Mouse (Mus musculus) liver, embryonic 14.5 days (tissue): ENCODE measurements at regions not wholly inside any gene's neighbourhood (a gene's known extent, or its start where the extent isn't known, plus 50 kb on each side); places are given as distances from the start of the nearest gene placed in this dataset.

Source experiments
- ATAC-seq: fragments of 200-750 bp; cut with Nextera tagmentation; 2 replicates; pipeline ENCODE4 v1.8.0; 2017; ENCODE audit warnings: moderate number of reproducible peaks, mild to moderate bottlenecking, moderate library complexity; ENCODE audit not compliant: insufficient read depth
- DNase-seq, 3 experiments: peaks; one replicate each; pipeline ENCODE4 v3.0.0-alpha.2; 2012 to 2013; ENCODE audit warnings: low read depth in 3 of 3, low spot score in 3 of 3
- H3K27ac ChIP-seq: fragments of 300-500 bp; sonication (generic); 2 replicates; pipeline ENCODE4 v1.5.1; 2014; ENCODE audit warnings: moderate library complexity, mild to moderate bottlenecking, control low read depth, inconsistent platforms
- H3K27me3 ChIP-seq: fragments of 300-500 bp; sonication (generic); 2 replicates; pipeline ENCODE4 v1.6.1; 2014; ENCODE audit warnings: mild to moderate bottlenecking, low read length, moderate library complexity; ENCODE audit not compliant: control insufficient read depth, insufficient read depth
- H3K36me3 ChIP-seq: fragments of 300-500 bp; sonication (generic); replicated peaks from 2 replicates; pipeline ENCODE4 v1.6.1; 2014; ENCODE audit warnings: low read depth; ENCODE audit not compliant: control insufficient read depth, insufficient read depth
- H3K4me1 ChIP-seq, 2 experiments: fragments of 200-500 bp in 1 of 2; fragments of 300-500 bp in 1 of 2; sonication (generic) in 1 of 2; replicated peaks; 2 replicates each; pipeline ENCODE4 v1.6.1; 2012 to 2014; ENCODE audit warnings: antibody characterized with exemption in 1 of 2, inconsistent platforms in 1 of 2, low read length in 1 of 2; ENCODE audit not compliant: control insufficient read depth in 2 of 2, insufficient read depth in 2 of 2
- H3K4me2 ChIP-seq: fragments of 300-500 bp; sonication (generic); 2 replicates; pipeline ENCODE4 v1.6.1; 2014; ENCODE audit warnings: low read depth, mild to moderate bottlenecking, control low read depth, moderate library complexity
- H3K4me3 ChIP-seq, 2 experiments: fragments of 200-500 bp in 1 of 2; fragments of 300-500 bp in 1 of 2; sonication (generic) in 1 of 2; 2 replicates each; pipeline ENCODE4 v1.5.1; 2012 to 2014; ENCODE audit warnings: low read depth in 2 of 2, low read length in 2 of 2, mild to moderate bottlenecking in 2 of 2, control low read depth in 1 of 2, inconsistent platforms in 1 of 2, moderate library complexity in 1 of 2; ENCODE audit not compliant: insufficient read depth in 1 of 2
- H3K9ac ChIP-seq: fragments of 300-500 bp; sonication (generic); replicated peaks from 2 replicates; pipeline ENCODE4 v1.6.1; 2014; ENCODE audit warnings: mild to moderate bottlenecking, control low read depth, moderate library complexity
- H3K9me3 ChIP-seq: fragments of 300-500 bp; sonication (generic); 2 replicates; pipeline ENCODE4 v1.6.1; 2016; ENCODE audit warnings: low read length, mixed read lengths; ENCODE audit not compliant: control insufficient read depth
- CTCF ChIP-seq: IDR thresholded peaks from 2 replicates; pipeline ENCODE4 v1.5.1; 2016; ENCODE audit warnings: antibody characterized with exemption, low read depth, control low read depth
- EP300 ChIP-seq: IDR thresholded peaks from 2 replicates; pipeline ENCODE4 v1.6.1; 2016; ENCODE audit warnings: antibody characterized with exemption, low read depth
- WGBS: fragments of 180-500 bp; shearing (Covaris S2); extraction: QIAGEN DNeasy Blood & Tissue Kit; methylation state at CpG from one replicate; pipeline ENCODE4 v1.1.7; 2014; ENCODE audit not compliant: insufficient replicate concordance; 5-methylcytosine and 5-hydroxymethylcytosine counted together

GRCm38 (mm10) chr4:114336747-114337090 lies 69.8 kb upstream of the Trabd2b start:
- H3K27ac ChIP-seq = no peak overlapping the region
- H3K4me3 ChIP-seq = no peak overlapping the region
- DNase-seq (no peak), ATAC-seq (no peak)
- TF ChIP-seq EP300 = no peak
- TF ChIP-seq CTCF = no peak
- 25% methylated on average over 1 of the region's 1 CpGs for WGBS
- H3K9me3 ChIP-seq = no peaks in the 10 kb centered on the region
- H3K4me1 ChIP-seq = no peaks in the 10 kb centered on the region
- H3K4me2 ChIP-seq = no peak overlapping the region
- no peak overlapping the region for H3K9ac ChIP-seq
- H3K27me3 ChIP-seq = no peaks in the 10 kb centered on the region
- no peaks in the 10 kb centered on the region for H3K36me3 ChIP-seq

- Histone ChIP-seq H3K27me3 (no peaks in the 10 kb centered on the region), H3K36me3 (no peaks in the 10 kb centered on the region), H3K9ac (no peak overlapping the region), H3K27ac (no peak overlapping the region), H3K9me3 (no peaks in the 10 kb centered on the region), H3K4me1 (no peaks in the 10 kb centered on the region), H3K4me2 (no peak overlapping the region), H3K4me3 (no peak overlapping the region)
- TF ChIP-seq CTCF = no peak
- no peak for TF ChIP-seq EP300
- ATAC-seq (no peak), DNase-seq (no peak)
- WGBS = 52% methylated on average over 5 of the region's 5 CpGs
Measured at GRCm38 (mm10) chr4:114339793-114340192, 66.7 kb upstream of the Trabd2b start.

- Histone ChIP-seq H3K27me3 (no peaks in the 10 kb centered on the region), H3K27ac (no peak overlapping the region), H3K4me3 (no peak overlapping the region), H3K4me1 (no peaks in the 10 kb centered on the region), H3K9me3 (no peaks in the 10 kb centered on the region), H3K4me2 (no peak overlapping the region), H3K9ac (no peak overlapping the region), H3K36me3 (no peaks in the 10 kb centered on the region)
- TF ChIP-seq CTCF (no peak), EP300 (no peak)
- 15% methylated on average over 1 of the region's 1 CpGs for WGBS
- no peak for ATAC-seq
- no peak for DNase-seq
Measured at GRCm38 (mm10) chr4:114345154-114345553, 61.4 kb upstream of the Trabd2b start.

- no peak for DNase-seq
- Histone ChIP-seq H3K36me3 (no peaks in the 10 kb centered on the region), H3K4me3 (no peak overlapping the region), H3K27me3 (no peaks in the 10 kb centered on the region), H3K4me2 (no peak overlapping the region), H3K4me1 (no peaks in the 10 kb centered on the region), H3K27ac (no peak overlapping the region), H3K9me3 (no peaks in the 10 kb centered on the region), H3K9ac (no peak overlapping the region)
- 0% methylated on average over 2 of the region's 2 CpGs for WGBS
- no peak for TF ChIP-seq EP300
- TF ChIP-seq CTCF = peak; percentile 37; the same call in 1 of the 2 replicates
- no peak for ATAC-seq
Measured at GRCm38 (mm10) chr4:114346068-114346747, 60.3 kb upstream of the Trabd2b start.

GRCm38 (mm10) chr4:114346884-114347283 lies 59.6 kb upstream of the Trabd2b start:
- DNase-seq = no peak

More at GRCm38 (mm10) chr4:114346884-114347283, 59.6 kb upstream of the Trabd2b start:
- Histone ChIP-seq H3K9ac (no peak overlapping the region), H3K27me3 (no peaks in the 10 kb centered on the region), H3K4me1 (no peaks in the 10 kb centered on the region), H3K36me3 (no peaks in the 10 kb centered on the region), H3K4me2 (no peak overlapping the region), H3K27ac (no peak overlapping the region), H3K9me3 (no peaks in the 10 kb centered on the region), H3K4me3 (no peak overlapping the region)
- ATAC-seq = no peak
- TF ChIP-seq EP300 = no peak
- no peak for TF ChIP-seq CTCF
- WGBS = 36% methylated on average over 4 of the region's 4 CpGs
